Mouse (Mus musculus) embryo, embryonic 11 days (tissue): Measurements from ENCODE around the gene Jund.

ENCODE experiments used
- DNase-seq: peaks from one replicate; pipeline ENCODE4 v3.0.0-alpha.2; 2015

The Jund gene

GRCm38 (mm10) chr8:70700555-70700922 is 1.8 kb downstream of the Jund start:
- peak; percentile 96 for DNase-seq

- no peak for DNase-seq
Observed at GRCm38 (mm10) chr8:70701048-70701981, 2.6 kb downstream of the Jund start.

- DNase-seq, result no peak
Observed at GRCm38 (mm10) chr8:70701982-70702841, 3.5 kb downstream of the Jund start.

GRCm38 (mm10) chr8:70702842-70703182 is 4.1 kb downstream of the Jund start:
- DNase-seq, result no peak

DNA sequence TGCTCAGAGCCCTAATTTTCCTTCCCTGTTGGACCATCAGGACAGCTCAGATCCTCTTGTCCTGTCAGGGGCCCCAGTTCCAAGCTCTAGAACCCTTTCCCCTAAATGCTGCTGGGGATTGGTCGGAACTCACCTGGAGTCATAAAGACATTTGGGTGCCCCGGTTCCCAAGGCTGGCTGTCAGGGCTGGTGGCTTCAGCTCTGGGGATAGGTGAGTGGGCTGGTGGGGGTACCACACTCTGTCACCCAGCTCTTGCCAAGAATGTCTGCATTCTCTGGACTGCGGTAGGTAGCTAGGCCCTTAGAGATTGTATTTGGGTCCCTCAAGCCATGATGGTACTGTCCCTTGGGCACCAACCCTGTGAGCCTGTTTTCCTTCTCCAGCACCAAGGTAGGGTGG is 4.5 kb downstream of the Jund start, which contains the start of gene Iqcn:
Gene Iqcn, plus strand, starts transcription at position 171 of the 400 bp plus-strand sequence.
- DNase-seq, result no peak

DNA sequence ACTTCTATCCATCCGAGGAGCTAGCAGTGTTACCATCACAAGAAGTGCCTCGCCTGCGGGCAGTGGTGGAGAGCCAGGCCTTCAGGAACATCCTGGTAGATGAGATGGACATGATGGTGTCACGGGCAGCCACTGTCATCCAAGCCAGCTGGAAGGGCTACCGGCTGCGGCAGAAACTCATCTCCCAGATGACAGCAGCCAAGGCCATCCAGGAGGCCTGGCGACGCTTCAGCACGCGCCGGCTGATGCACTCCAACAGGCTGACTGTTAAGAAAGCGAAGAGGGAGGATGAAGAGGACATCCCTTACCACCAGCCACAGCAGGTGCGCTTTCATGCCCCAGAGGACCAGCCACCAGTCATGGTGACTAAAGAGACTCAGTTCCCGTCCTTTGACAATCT is 9.5 kb downstream of the Jund start:
- DNase-seq, result no peak

GRCm38 (mm10) chr8:70709794-70710193 is 11.0 kb downstream of the Jund start:
- no peak for DNase-seq

GRCm38 (mm10) chr8:70710296-70710695 is 11.5 kb downstream of the Jund start:
- DNase-seq, result no peak

DNA sequence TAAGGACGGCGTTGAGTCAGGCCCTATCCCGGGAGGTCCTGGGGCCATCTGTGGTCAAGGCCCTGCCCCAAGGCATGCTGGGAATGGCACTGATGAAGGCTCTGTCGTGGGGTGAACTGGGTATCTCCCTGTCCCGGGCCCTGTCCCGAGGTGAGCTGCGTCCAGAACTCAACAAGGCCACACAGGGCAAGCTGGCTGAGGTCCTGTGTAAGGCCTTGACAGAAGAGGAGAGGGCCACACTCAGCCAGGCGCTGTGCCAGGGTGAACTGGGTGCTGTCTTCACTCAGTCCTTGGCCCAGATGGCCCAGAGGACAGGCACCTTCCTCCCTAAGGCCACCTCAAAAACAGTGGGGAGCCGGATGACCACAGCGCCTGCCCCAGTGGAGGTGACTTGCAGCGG is 12.3 kb downstream of the Jund start:
- no peak for DNase-seq

DNA sequence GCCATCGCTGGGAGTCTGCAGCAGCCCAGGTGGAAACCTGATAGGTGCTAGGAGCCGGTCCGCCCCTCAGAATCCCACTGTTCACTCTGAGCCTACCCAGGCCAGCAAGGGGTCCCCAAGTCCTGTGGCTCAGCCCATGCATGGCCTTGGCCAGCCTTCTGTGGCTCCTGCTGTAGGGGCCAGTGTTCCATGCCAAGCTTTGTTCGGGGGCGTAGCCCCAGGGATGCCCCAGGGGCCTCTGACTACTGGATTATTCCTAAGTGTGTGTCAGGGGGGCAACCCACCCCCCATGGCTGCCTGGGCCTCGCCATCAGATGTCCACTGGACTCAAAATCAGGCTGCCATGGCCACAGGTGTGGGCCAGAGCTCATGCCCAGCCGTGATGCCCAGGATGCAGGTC is 15.2 kb downstream of the Jund start:
- no peak for DNase-seq

DNA sequence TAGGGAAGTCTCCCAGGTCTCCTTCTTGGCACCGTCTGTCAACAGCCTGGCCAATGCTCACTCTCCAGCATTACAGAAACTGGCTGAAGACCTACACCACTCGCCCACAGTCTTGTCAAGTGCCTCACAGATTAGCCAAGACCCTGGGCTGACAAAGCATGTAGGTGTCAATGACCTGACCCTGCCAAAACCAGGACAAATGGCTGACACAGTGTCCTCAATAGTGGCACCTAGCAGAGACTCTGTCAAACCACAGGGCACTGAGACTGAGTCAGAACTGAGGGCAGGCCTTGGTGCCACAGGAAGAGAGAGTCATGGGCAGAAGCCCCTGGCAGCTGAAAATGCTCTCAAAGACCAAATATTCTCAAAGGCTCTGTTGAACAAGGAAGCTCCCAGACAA is 16.3 kb downstream of the Jund start:
- no peak for DNase-seq

DNA sequence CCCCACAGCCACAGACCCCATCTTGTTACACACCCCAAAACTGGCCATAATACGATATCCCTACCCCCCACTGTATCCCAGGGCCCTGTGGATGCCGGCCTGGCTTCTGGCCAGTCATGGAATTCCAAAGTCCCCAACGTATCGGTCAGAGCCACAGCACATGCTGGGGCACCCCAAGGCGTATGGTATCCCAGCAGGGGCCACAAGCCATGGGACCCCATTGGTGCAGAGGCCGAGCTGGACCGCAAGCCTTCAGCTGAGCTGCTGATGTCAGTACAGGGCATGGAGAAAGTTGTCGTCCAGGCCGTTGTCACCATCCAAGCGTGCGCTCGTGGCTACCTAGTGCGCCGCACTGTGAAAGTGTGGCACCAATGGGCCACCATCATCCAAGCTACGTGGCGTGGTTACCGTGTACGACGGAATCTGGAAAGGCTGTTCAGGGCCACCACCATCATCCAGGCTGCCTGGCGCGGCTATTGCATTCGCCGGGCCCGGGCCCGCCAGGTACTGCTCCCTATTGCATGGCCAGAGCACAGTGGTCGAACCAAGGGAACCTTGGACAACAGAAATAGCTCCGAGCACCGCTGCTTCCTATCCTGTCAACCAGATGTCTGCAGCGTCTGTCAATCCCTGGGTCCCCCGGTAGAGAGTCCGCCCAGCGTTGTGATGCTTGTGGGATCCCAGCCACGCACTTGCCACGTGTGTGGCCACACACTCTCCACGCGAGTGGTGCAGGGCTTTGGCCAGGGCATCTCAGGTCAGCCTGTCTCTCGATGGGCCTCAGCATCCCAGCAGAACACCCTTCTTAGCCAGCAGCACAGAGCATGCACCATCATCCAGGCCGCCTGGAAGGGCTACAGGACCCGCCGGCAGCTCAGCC is 18.0 kb downstream of the Jund start:
- no peak for DNase-seq

- peak; percentile 62 for DNase-seq
Observed at GRCm38 (mm10) chr8:70718297-70718696, 19.5 kb downstream of the Jund start, which contains the start of gene Gm3336. TSS of gene Gm3336 (plus strand) at chr8:70718543.

GRCm38 (mm10) chr8:70719796-70720270 is 21.1 kb downstream of the Jund start:
- DNase-seq, result no peak

GRCm38 (mm10) chr8:70720739-70721138 is 22.0 kb downstream of the Jund start:
- peak; percentile 75 for DNase-seq

- no peak for DNase-seq
Observed at GRCm38 (mm10) chr8:70721601-70722000, 22.9 kb downstream of the Jund start.

DNA sequence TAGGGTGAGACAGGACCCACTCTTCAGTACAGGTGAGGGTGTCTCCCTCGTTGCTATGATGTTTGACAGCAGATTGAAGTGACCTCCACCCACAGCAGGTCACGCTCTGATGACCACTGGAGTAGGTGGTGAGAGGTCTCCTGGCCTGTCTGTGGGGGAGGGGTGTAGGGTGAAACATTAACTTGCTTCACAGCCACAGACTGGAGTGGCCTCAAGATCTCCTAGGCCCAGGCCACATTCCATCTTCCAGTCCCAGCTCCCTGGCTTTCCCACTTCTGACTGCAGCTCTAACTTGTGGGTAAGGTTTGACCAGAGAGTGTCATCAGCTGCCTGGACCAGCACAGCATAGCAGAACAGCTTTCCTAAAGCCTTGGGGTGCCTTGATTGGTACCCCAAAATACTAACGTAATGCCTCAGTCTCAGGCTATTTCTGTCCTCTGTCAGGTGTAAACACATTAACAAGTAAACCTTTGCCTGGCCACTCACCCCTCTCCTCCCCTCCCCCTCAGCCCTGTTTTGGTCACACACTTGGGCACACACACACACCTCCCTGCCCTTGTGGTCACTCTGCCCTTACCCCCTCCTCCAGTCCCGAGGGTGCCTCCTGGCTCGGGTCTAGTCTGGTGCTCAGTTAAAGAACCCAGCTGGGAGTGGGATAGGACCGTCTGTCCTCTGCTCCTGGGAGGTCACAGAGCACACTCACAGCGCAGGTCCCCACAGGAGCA is 24.9 kb downstream of the Jund start, which contains the start of gene Pde4c:
Gene Pde4c, plus strand, starts transcription at position 235 of the 725 bp plus-strand sequence.
- no peak for DNase-seq

- no peak for DNase-seq
Observed at GRCm38 (mm10) chr8:70724216-70724615, 25.5 kb downstream of the Jund start.

GRCm38 (mm10) chr8:70725792-70726447 is 27.2 kb downstream of the Jund start:
- peak; percentile 55 for DNase-seq

- no peak for DNase-seq
Observed at GRCm38 (mm10) chr8:70726721-70727120, 28.0 kb downstream of the Jund start.

DNA sequence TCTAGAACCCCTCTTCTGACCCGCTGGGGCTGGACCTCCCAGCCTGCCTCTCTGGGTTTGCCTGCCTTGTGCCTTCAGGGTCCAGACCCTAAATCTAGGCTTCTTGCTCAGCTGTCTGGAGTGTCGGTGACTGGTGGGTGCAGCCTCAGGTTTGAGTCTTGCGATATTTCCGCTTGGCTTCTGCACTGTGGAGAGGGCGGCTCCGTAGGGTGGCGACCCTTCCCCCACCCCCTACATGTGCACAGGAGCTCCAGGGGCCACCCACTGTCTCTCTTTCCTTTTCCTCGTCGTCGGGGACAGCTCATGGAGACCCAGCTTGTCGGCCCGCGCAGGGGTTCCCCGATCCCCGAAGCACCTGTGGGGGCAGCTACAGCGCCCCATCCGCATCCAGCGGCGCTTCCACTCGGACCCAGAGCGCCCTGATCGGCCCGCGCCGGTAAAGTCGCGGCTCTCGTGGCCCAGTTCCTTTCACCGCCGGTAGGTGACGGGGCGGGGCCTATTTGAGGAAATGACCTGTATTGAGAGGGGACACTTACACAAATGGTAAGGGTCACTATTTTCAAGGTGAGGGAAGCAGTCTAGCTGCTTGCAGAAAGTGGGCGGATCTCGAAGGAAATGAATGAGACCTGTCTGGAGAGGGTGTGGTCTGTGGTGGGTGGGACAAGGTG is 31.2 kb downstream of the Jund start:
- DNase-seq, result peak; percentile 39
